Mouse (Mus musculus): ENCODE data around the gene Entpd7.

The Entpd7 gene

GRCm38 (mm10) chr19:43771499-43771969 is 82.1 kb downstream of the Entpd7 start:
- no peak for DNase-seq (ENCODE audit: low spot score)

GRCm38 (mm10) chr19:43772311-43772710 is 82.8 kb downstream of the Entpd7 start:
- DNase-seq (ENCODE audit: low spot score) = no peak

- DNase-seq (ENCODE audit: low spot score) = no peak
Observed at GRCm38 (mm10) chr19:43775433-43775832, 86.0 kb downstream of the Entpd7 start.

- no peak for DNase-seq (ENCODE audit: low spot score)
Observed at GRCm38 (mm10) chr19:43776561-43776960, 87.1 kb downstream of the Entpd7 start.

- no peak for DNase-seq (ENCODE audit: low spot score)
Observed at GRCm38 (mm10) chr19:43777308-43777707, 87.8 kb downstream of the Entpd7 start.

GRCm38 (mm10) chr19:43780391-43780790 is 90.9 kb downstream of the Entpd7 start:
- no peak for DNase-seq (ENCODE audit: low spot score)

GRCm38 (mm10) chr19:43781980-43782379 is 92.5 kb downstream of the Entpd7 start, which contains the start of gene Abcc2:
Gene Abcc2, plus strand, starts transcription at chr19:43782192.
- DNase-seq (ENCODE audit: low spot score) = no peak
